Mouse (Mus musculus) lung, postnatal 4 days (tissue): ENCODE measurements around the gene Zp3.

Experiments used
- DNase-seq, 2 experiments: peaks; one replicate each; pipeline ENCODE4 v3.0.0; 2021

Zp3 gene

GRCm38 (mm10) chr5:135962492-135963279 lies 17.2 kb upstream of the Zp3 start:
- peak; percentile 99 to 100 for DNase-seq

- no peak for DNase-seq
Observed at GRCm38 (mm10) chr5:135963280-135963627, 16.6 kb upstream of the Zp3 start.

- peak; percentile 46 to 67 for DNase-seq
Observed at GRCm38 (mm10) chr5:135965501-135965930, 14.4 kb upstream of the Zp3 start.

GRCm38 (mm10) chr5:135966866-135967265 lies 13.0 kb upstream of the Zp3 start:
- no peak for DNase-seq

- peak in 1 of 2 experiments; percentile 64 for DNase-seq
Observed at GRCm38 (mm10) chr5:135968781-135969180, 11.1 kb upstream of the Zp3 start.

GRCm38 (mm10) chr5:135970247-135970646 lies 9.7 kb upstream of the Zp3 start:
- DNase-seq: no peak

GRCm38 (mm10) chr5:135971876-135972275 lies 8.0 kb upstream of the Zp3 start:
- no peak for DNase-seq

- DNase-seq: no peak
Observed at GRCm38 (mm10) chr5:135974365-135974764, 5.5 kb upstream of the Zp3 start, which contains the start of gene Ssc4d. Gene Ssc4d, minus strand, starts transcription at chr5:135974531.

- DNase-seq: no peak
Observed at GRCm38 (mm10) chr5:135975893-135976668, 3.8 kb upstream of the Zp3 start.

GRCm38 (mm10) chr5:135979381-135979780 lies 518 bp upstream of the Zp3 start:
- DNase-seq: no peak

- DNase-seq: peak; percentile 56 to 73
Observed at GRCm38 (mm10) chr5:135982398-135982797, 2.5 kb downstream of the Zp3 start.

- no peak for DNase-seq
Observed at GRCm38 (mm10) chr5:135984546-135985044, 4.7 kb downstream of the Zp3 start.

- DNase-seq: no peak
Observed at GRCm38 (mm10) chr5:135987248-135987647, 7.3 kb downstream of the Zp3 start.

GRCm38 (mm10) chr5:135990601-135991000 lies 10.7 kb downstream of the Zp3 start:
- no peak for DNase-seq

GRCm38 (mm10) chr5:135993381-135993965 lies 13.6 kb downstream of the Zp3 start:
- no peak for DNase-seq

GRCm38 (mm10) chr5:135994335-135994724 lies 14.4 kb downstream of the Zp3 start:
- no peak for DNase-seq

- DNase-seq: peak; percentile 91 to 93
Observed at GRCm38 (mm10) chr5:135994725-135995687, 15.1 kb downstream of the Zp3 start, which contains the start of gene Dtx2. Gene Dtx2, plus strand, starts transcription at chr5:135994800.

GRCm38 (mm10) chr5:135996162-135996561 lies 16.3 kb downstream of the Zp3 start:
- no peak for DNase-seq

- no peak for DNase-seq
Observed at GRCm38 (mm10) chr5:136001222-136001621, 21.3 kb downstream of the Zp3 start.

GRCm38 (mm10) chr5:136002325-136002724 lies 22.4 kb downstream of the Zp3 start:
- no peak for DNase-seq

GRCm38 (mm10) chr5:136002751-136003151 lies 22.9 kb downstream of the Zp3 start:
- DNase-seq: no peak

GRCm38 (mm10) chr5:136004537-136004936 lies 24.6 kb downstream of the Zp3 start:
- DNase-seq: no peak
